Mouse (Mus musculus) thymus, adult 2 months (tissue): ENCODE measurements around the gene Clpsl2.

ENCODE experiments used
- CTCF ChIP-seq: fragments of 200-500 bp; IDR thresholded peaks from 2 replicates; pipeline ENCODE4 v1.5.1; 2012; ENCODE audit warnings: mild to moderate bottlenecking, control low read depth, low read length, moderate library complexity, borderline replicate concordance; ENCODE audit not compliant: control insufficient read depth, poor library complexity, insufficient read depth; ENCODE audit errors: extremely low read depth
- POLR2A ChIP-seq: fragments of 200-500 bp; IDR thresholded peaks from 2 replicates; pipeline ENCODE4 v1.6.1; 2012; ENCODE audit warnings: mild to moderate bottlenecking, low read length, control low read depth, moderate library complexity; ENCODE audit not compliant: control insufficient read depth, poor library complexity, insufficient read depth; ENCODE audit errors: extremely low read depth

- TF ChIP-seq CTCF (peak; percentile 81), POLR2A (no peak)
Measured at GRCm38 (mm10) chr17:28553040-28553793, 4.0 kb downstream of the Clpsl2 start.
